Mouse (Mus musculus) embryonic facial prominence, embryonic 12.5 days (tissue): ENCODE results near the gene Spata45. TPM values are rescaled to one million over a fixed set of nuclear protein-coding genes. Genes with fewer than 3 reads are reported as not detected.

Source experiments
- ATAC-seq: fragments of 200-750 bp; cut with Nextera tagmentation; 2 replicates; pipeline ENCODE4 v1.8.0; 2017; ENCODE audit not compliant: insufficient number of reproducible peaks, insufficient read depth, low FRiP score, low TSS enrichment
- H3K27ac ChIP-seq: fragments of 300-500 bp; sonication (generic); 2 replicates; pipeline ENCODE4 v1.5.1; 2016; ENCODE audit warnings: mild to moderate bottlenecking
- H3K27me3 ChIP-seq: fragments of 300-500 bp; sonication (generic); 2 replicates; pipeline ENCODE4 v1.6.1; 2016; ENCODE audit warnings: mild to moderate bottlenecking, moderate library complexity
- H3K36me3 ChIP-seq: fragments of 300-500 bp; sonication (generic); 2 replicates; pipeline ENCODE4 v1.6.1; 2016; ENCODE audit warnings: mild to moderate bottlenecking
- H3K4me1 ChIP-seq: fragments of 300-500 bp; sonication (generic); 2 replicates; pipeline ENCODE4 v1.6.1; 2016
- H3K4me2 ChIP-seq: fragments of 300-500 bp; sonication (generic); replicated peaks from 2 replicates; pipeline ENCODE4 v1.6.1; 2016; ENCODE audit warnings: mild to moderate bottlenecking, moderate library complexity
- H3K4me3 ChIP-seq: fragments of 300-500 bp; sonication (generic); 2 replicates; pipeline ENCODE4 v1.5.1; 2016; ENCODE audit warnings: mild to moderate bottlenecking
- H3K9ac ChIP-seq: fragments of 300-500 bp; sonication (generic); 2 replicates; pipeline ENCODE4 v1.6.1; 2016; ENCODE audit warnings: mild to moderate bottlenecking, moderate library complexity
- H3K9me3 ChIP-seq: fragments of 300-500 bp; sonication (generic); 2 replicates; pipeline ENCODE4 v1.6.1; 2016; ENCODE audit warnings: mild to moderate bottlenecking, moderate library complexity
- WGBS: fragments of 180-500 bp; shearing (Covaris S2); methylation state at CpG from one replicate; pipeline ENCODE4 v1.1.7; 2016; 5-methylcytosine and 5-hydroxymethylcytosine counted together
- polyA plus RNA-seq: library from polyadenylated mRNA; unstranded; fragments of >200 nt; fragmentation: Nextera tagmentation; extraction: Ambion mirVana; gene quantifications from 2 replicates; pipeline ENCODE4 v1.2.1, GENCODE M21; 2016

Spata45 gene
- polyA plus RNA-seq = not detected in 2 replicates

DNA sequence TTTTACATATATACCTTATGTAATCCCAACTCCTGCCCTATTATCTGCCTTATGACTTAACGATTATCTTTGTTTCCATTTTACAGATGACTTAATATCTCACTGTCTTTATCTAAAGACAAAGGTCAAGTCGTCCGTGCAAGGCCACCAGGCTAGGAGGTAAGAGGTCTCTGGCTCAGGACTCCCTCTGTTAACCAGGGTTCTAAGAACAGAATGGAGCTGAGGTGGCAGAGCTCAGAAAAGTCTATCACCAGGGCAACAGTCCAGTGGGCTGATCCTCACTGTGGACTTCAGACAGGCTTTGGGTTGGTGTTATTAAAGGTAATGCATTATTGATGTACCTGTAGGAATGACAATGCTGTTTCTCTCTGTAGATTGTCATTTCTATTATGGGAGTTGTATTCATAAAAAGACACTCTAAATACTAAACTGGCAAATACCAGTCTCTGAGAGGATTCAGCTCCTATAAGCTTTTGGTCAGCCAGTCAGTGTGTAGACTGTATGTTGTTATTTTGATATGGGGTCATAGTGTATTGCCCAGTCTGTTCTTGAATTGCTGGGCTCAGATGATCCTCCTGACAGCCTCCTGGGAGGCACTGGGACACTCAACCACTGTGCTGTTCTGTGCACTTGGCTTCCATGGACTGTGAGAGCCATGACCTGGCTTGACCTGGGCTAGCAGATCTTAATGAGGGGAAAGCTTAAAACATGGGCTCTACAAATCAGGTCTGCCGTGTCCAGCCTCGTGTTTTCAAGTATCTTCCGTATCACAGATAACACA lies at the start of gene Spata45:
Spata45 (plus strand) TSS at position 86 of the 781 bp plus-strand sequence.
- WGBS = 74% methylated on average over 6 of the region's 6 CpGs
- no peak for ATAC-seq
- Histone ChIP-seq H3K9ac (no peak within 1 kb of the TSS), H3K27ac (no peak within 1 kb of the TSS), H3K4me1 (no peaks in the 10 kb centered on the region), H3K36me3 (no peaks in the 10 kb centered on the region), H3K4me2 (no peak within 1 kb of the TSS), H3K4me3 (no peak within 1 kb of the TSS), H3K9me3 (no peaks in the 10 kb centered on the region), H3K27me3 (no peaks in the 10 kb centered on the region)

DNA sequence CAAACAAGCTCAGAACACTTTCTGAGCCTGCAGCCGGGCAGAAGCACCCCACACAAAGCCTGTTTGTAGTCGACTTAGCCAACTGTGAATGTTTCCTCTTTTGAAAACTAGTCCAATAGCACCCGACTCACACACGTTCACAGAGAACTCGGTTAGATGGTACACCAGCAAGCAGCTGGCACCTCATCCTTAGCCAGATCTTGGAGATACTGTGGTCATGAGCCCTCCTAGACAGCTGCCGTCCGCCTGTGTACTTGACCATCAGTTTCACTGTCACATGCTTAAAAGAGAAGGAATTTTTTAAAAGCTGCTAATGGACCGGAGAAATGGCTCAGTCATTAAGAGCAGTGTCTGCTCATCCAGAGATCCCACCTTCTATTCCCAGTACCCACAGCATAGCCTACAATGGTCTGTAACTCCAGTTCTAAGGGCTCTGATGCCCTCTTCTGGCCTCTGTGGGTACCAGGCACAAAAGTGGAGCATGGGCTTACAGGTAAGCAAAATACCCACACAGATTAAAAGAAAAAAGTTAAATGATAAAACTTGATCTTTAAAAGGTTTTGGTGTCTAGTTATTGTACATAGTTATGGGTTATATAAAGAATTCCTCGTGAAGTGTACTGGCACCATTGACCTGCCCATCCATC lies 46.9 kb upstream of the Spata45 start:
- Histone ChIP-seq H3K4me2 (no peak overlapping the region), H3K27me3 (no peaks in the 10 kb centered on the region), H3K4me1 (no peaks in the 10 kb centered on the region), H3K9me3 (no peaks in the 10 kb centered on the region), H3K27ac (no peak overlapping the region), H3K36me3 (no peaks in the 10 kb centered on the region), H3K4me3 (no peak overlapping the region), H3K9ac (no peak overlapping the region)
- no peak for ATAC-seq
- 84% methylated on average over 9 of the region's 9 CpGs for WGBS

DNA sequence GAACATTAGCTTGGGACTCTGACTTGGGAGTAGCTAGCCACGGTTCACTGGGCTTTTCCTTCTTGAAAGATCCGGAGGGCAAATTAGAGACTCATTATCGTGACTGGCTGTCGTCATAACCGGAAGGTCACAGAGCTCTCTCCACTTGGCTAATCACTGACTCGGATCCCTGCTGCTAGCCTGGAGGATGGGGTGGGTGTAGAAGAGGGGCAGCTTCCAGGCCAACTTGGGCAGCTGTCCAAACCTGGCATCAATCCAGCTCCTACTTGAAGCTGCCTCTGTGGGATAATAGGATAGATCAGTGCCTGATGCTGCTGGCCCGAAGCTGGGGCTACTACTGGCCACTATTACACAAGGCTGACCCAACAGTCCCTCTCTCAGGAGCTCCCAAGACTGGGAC lies 40.9 kb upstream of the Spata45 start:
- 58% methylated on average over 7 of the region's 7 CpGs for WGBS

DNA sequence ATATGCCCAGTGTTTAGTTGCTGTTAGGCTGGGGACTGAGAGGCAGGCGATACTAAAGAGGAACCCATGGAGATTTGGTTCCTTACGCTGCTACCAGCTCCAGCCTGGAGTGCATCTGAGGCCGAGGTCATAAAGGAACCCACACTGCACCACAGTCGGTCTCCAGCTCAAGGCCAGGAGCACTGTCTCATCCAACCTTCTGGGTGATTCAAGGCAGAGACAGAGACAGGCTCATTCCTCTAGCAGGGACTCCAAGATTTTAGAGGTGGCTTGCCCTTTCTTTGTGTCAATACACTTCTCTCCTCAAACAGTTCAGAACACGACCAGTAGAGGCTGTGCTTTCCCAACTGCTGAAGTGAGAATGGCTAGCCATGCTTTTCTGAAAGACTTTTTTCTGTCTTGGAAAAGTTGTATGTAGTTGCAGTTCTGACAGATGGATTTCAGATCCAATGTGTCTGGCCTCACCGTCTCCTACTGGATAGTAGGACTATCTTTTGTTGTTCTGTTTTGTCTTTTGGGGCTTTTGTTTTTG lies 40.0 kb upstream of the Spata45 start:
- Histone ChIP-seq H3K9me3 (no peaks in the 10 kb centered on the region), H3K27ac (no peak overlapping the region), H3K36me3 (no peaks in the 10 kb centered on the region), H3K9ac (no peak overlapping the region), H3K4me1 (no peaks in the 10 kb centered on the region), H3K4me3 (no peak overlapping the region), H3K27me3 (no peaks in the 10 kb centered on the region), H3K4me2 (no peak overlapping the region)
- whole genome bisulfite sequencing = 73% methylated on average over 6 of the region's 6 CpGs
- ATAC-seq = no peak

More for the DNA sequence above, 40.9 kb upstream of the Spata45 start:
- Histone ChIP-seq H3K4me2 (no peak overlapping the region), H3K4me3 (no peak overlapping the region), H3K9ac (no peak overlapping the region), H3K27me3 (no peaks in the 10 kb centered on the region), H3K27ac (no peak overlapping the region), H3K36me3 (no peaks in the 10 kb centered on the region), H3K9me3 (no peaks in the 10 kb centered on the region), H3K4me1 (no peaks in the 10 kb centered on the region)
- no peak for ATAC-seq

DNA sequence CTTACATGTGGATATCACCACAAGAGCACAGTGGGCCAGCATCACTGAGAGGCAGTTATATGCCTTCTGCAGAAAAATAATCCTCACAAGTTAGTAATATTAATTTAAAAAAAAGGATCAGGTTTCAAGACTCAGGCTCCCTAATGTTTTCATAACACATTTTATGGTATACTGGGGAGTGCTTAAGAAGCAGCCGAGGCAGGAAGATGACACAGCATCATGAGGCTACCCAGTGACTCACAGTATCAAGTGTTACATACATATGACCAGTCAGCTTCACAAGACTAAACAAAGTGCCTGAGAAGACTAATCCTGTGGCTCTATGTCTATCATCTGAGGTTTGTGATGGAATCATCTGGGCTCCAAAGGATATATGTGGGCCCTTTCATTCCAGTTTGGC lies 38.4 kb upstream of the Spata45 start:
- Histone ChIP-seq H3K27ac (no peak overlapping the region), H3K4me3 (no peak overlapping the region), H3K36me3 (no peaks in the 10 kb centered on the region), H3K4me1 (no peaks in the 10 kb centered on the region), H3K9me3 (no peaks in the 10 kb centered on the region), H3K27me3 (no peaks in the 10 kb centered on the region), H3K9ac (no peak overlapping the region), H3K4me2 (no peak overlapping the region)
- WGBS = 84% methylated on average over 1 of the region's 1 CpGs
- no peak for ATAC-seq

DNA sequence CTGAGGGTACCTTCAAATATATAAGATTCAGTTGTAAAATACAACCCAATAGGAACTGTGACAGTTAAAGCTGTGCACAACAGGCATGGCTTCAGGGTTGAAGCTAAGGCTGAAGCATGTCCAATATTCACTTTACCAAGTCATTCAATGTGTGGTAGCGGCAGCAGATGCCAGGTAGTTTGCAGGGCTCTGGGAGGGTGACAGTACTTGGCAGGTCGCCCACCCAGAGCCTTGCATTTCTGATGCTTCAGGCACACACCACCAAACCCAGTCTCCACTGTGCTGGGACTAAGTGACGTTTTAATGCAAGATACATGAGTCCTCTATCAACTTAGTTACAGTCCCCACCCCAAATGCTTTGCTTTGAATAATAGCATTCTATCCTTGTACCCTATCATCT lies 35.8 kb upstream of the Spata45 start:
- Histone ChIP-seq H3K4me1 (no peaks in the 10 kb centered on the region), H3K9ac (no peak overlapping the region), H3K4me3 (no peak overlapping the region), H3K27me3 (no peaks in the 10 kb centered on the region), H3K27ac (no peak overlapping the region), H3K9me3 (no peaks in the 10 kb centered on the region), H3K36me3 (peaks cover 13% of the 10 kb centered on the region), H3K4me2 (no peak overlapping the region)
- 86% methylated on average over 3 of the region's 3 CpGs for WGBS
- ATAC-seq = no peak

DNA sequence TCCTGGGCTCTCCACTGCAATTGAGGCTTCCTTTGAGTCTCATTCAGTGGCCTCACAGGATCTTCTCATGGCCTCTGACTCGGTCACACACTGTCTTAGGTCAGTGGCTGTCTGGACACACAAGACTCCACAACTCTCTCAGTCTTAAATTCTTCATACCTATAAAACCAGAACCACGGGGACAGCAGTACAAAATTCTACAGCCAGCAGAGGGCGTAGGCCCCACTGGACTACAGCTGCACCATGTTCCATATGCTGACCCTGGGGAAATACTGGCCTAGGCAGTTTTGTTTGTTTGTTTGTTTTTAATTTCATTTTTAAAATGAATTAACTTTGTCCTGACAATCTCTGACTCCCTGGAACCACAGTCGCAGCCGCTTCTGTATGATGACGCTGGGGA lies 34.2 kb upstream of the Spata45 start:
- Histone ChIP-seq H3K4me1 (no peaks in the 10 kb centered on the region), H3K27me3 (no peaks in the 10 kb centered on the region), H3K36me3 (peaks cover 16% of the 10 kb centered on the region), H3K4me2 (no peak overlapping the region), H3K9ac (no peak overlapping the region), H3K4me3 (no peak overlapping the region), H3K27ac (no peak overlapping the region), H3K9me3 (no peaks in the 10 kb centered on the region)
- whole genome bisulfite sequencing = 66% methylated on average over 6 of the region's 6 CpGs
- no peak for ATAC-seq

DNA sequence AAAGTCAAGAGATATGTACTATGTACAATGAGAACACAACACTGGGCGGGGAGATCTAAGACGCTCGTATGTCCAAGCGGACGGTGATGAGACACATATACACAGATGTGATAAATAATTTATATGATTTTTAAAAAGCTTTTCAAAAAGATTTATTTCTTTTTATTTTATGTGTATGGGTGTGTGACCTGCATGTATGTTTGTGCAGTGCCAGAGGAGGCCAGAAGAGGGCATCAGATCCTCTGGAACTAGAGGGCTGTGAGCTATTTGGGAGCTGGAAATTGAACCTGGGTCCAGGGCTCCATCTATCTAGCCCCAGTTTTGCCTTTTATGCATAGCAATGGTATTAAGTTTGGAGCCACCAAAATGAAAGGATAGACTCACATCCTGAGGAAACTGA lies 27.7 kb upstream of the Spata45 start:
- ATAC-seq = no peak
- Histone ChIP-seq H3K9me3 (no peaks in the 10 kb centered on the region), H3K9ac (no peak overlapping the region), H3K4me3 (no peak overlapping the region), H3K27me3 (no peaks in the 10 kb centered on the region), H3K4me1 (no peaks in the 10 kb centered on the region), H3K36me3 (peaks cover 60% of the 10 kb centered on the region), H3K4me2 (no peak overlapping the region), H3K27ac (no peak overlapping the region)
- over 99% methylated on average over 5 of the region's 5 CpGs for WGBS

DNA sequence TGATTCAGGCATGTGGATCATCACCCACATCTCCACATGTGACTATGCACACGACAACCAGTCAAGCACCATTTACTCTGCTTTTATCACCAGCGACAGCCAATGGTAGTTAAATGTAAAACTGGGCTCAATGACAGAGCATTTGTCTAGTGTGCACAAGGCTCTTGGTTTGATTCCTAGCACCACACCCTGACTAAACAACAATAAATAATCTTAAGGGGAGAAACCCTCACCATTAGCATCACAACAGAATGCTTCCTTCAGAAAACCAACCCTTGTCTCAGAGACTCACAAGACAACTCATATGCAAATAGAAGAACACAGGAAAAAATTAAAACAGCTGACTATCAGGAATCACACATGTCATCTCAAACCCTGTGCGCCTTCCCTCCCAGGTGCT lies 22.2 kb upstream of the Spata45 start:
- H3K27ac ChIP-seq = no peak overlapping the region
- no peak overlapping the region for H3K9ac ChIP-seq
- no peak overlapping the region for H3K4me2 ChIP-seq
- no peaks in the 10 kb centered on the region for H3K9me3 ChIP-seq
- H3K4me3 ChIP-seq = no peak overlapping the region
- no peaks in the 10 kb centered on the region for H3K4me1 ChIP-seq
- no peak for ATAC-seq
- 94% methylated on average over 3 of the region's 3 CpGs for WGBS
- H3K27me3 ChIP-seq = no peaks in the 10 kb centered on the region
- peaks cover 44% of the 10 kb centered on the region for H3K36me3 ChIP-seq

DNA sequence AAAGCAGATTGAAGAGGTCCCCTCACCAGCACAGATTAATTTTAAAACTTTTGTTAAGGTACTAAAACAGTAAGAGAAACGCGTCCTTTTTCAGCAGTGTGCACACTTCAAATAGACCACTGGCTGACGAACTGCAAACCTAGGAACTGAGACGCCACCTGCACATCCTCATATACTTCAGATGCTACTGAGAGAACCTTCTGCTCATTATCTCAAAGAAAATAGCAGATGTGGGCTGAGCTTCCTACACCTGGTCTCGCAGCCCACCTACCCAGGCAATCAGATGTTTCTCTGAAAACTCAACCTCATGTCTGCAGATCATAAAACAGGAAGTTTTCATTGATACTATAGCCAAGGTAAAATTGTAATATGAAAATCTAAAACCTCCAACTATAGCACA lies 16.6 kb upstream of the Spata45 start:
- Histone ChIP-seq H3K9me3 (no peaks in the 10 kb centered on the region), H3K9ac (no peak overlapping the region), H3K4me1 (peaks cover 5% of the 10 kb centered on the region), H3K27me3 (no peaks in the 10 kb centered on the region), H3K27ac (no peak overlapping the region), H3K36me3 (peaks cover 18% of the 10 kb centered on the region), H3K4me3 (no peak overlapping the region), H3K4me2 (no peak overlapping the region)
- no peak for ATAC-seq
- WGBS = 91% methylated on average over 5 of the region's 5 CpGs

DNA sequence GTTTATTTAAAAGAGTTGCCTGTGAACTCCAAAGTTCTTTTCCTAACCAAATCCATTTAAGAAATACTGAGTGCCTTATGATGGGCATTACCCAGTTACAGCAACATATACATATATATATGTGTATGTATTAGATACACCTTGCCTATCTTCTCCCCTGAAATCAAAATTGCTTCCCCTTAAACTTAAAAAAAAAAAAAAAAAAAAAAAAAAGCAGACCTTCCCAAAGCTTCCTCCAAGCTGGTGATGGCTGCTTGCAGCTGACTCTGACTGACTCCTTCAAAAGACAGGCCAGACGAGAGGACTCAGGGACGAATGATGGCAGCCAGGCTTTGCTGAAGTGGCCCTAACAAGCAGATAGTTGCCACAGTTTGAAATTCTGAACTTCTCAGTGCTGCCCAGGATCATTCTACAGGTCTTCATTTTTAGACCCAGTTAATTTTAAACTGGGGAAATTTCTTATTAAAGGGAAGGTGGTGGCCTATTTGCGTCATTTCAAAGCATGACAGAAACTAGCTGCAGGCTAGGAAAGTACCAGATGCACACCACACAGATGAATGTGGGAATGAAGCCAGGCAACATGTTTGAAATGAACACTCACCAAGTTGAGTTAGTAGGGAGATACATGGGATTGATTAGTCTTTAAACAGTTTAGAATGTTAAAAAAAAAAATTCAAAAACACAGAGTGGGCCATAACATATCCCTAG lies 16.1 kb upstream of the Spata45 start:
- Histone ChIP-seq H3K4me1 (peaks cover 10% of the 10 kb centered on the region), H3K9me3 (no peaks in the 10 kb centered on the region), H3K36me3 (peaks cover 16% of the 10 kb centered on the region), H3K4me2 (no peak overlapping the region), H3K9ac (no peak overlapping the region), H3K4me3 (no peak overlapping the region), H3K27me3 (no peaks in the 10 kb centered on the region), H3K27ac (no peak overlapping the region)
- no peak for ATAC-seq
- WGBS = 84% methylated on average over 3 of the region's 3 CpGs

DNA sequence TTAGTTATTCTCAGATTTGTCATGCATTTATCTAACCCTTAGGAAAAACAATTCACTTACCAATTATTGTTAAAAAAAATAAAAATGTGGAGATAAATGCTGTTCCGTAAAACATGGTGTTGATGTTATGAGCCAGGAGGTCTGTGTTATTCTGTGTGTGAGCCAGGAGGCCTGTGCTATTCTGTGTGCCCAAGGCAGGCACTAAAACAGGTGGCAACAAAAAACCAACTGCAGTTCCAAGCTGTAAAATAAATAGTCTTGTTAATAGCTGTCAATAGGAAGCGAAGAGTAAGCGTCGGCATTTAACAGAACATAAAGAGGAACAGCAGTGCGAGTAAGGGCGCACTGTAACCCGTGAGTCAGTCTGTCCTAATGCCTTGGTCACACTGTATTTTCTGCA lies 15.4 kb upstream of the Spata45 start:
- Histone ChIP-seq H3K36me3 (peaks cover 16% of the 10 kb centered on the region), H3K27ac (no peak overlapping the region), H3K9me3 (no peaks in the 10 kb centered on the region), H3K4me3 (no peak overlapping the region), H3K4me2 (no peak overlapping the region), H3K27me3 (no peaks in the 10 kb centered on the region), H3K4me1 (peaks cover 12% of the 10 kb centered on the region), H3K9ac (no peak overlapping the region)
- WGBS = 91% methylated on average over 7 of the region's 7 CpGs
- no peak for ATAC-seq
